26 mouse cellular contexts compared by ENCODE assay signal in the genomic region with DNA sequence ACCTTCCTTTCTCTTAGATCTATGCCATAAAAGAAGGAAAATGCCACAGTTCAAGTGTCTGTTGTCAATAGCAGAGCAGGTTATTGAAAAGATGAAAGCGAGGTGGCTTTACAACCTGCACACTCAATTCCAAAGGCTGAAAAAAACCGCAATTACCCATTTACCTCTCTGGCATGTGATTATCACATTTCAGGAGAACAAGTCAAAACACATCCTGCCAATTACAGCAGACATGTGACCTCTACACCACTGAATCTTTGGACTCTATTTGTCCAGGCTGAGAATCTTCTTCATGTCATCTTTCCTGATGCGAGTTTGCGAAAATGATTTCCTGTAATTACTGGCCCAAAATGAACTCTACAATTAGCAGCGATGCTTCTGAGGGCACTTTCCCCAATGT.
DNase-seq lines count a peak whose midpoint lies in the region; ATAC-seq and TF ChIP-seq lines count a peak whose summit lies in the region.
"Had no signal": no experiment of that assay in that cellular context is flagged by ENCODE, and none has a peak within 500 bp of the region (broad histone marks: within the 10 kb centered on the region; RNA-seq: fewer than 3 reads in every experiment).

No protein-coding gene starts in this region.

- 59% methylated on average over 5 of the region's 5 CpGs for WGBS in forebrain, embryonic 13.5 days
- WGBS in forebrain, embryonic 10.5 days, result 83% methylated on average over 5 of the region's 5 CpGs
- WGBS in liver, adult 2 months, result 45% methylated on average over 5 of the region's 5 CpGs

- no peak overlapping the region for H3K9ac ChIP-seq in forebrain, embryonic 13.5 days
- H3K9ac ChIP-seq in liver, adult 2 months (ENCODE audit: low read depth, low read length), result no peak overlapping the region
- H3K9ac ChIP-seq: heart, embryonic 15.5 days; hindbrain, embryonic 15.5 days; lung, embryonic 15.5 days; midbrain, embryonic 12.5 days had no signal

- H3K4me1 ChIP-seq in forebrain, embryonic 13.5 days, result peaks cover 26% of the 10 kb centered on the region
- H3K4me1 ChIP-seq in forebrain, embryonic 10.5 days, result peaks cover 21% of the 10 kb centered on the region
- no peaks in the 10 kb centered on the region; the same call in 1 of the 2 replicates for H3K4me1 ChIP-seq in liver, adult 2 months (ENCODE audit: control insufficient read depth, insufficient read depth, low read length)
- H3K4me1 ChIP-seq: heart, embryonic 15.5 days; lung, embryonic 15.5 days had no signal

- no peak for TF ChIP-seq POLR2A in liver, adult 2 months (IDR thresholded peaks at IDR 0.05; ENCODE audit: extremely low read depth, insufficient read depth, low read length)
- no peak for TF ChIP-seq POLR2A in brain, embryonic 14.5 days (IDR thresholded peaks at IDR 0.05; ENCODE audit: borderline replicate concordance, extremely low read depth, insufficient read depth, insufficient read length, poor library complexity, severe bottlenecking)

- TF ChIP-seq CTCF in liver, adult 2 months (IDR thresholded peaks at IDR 0.05; ENCODE audit: low read depth, low read length), result no peak
- TF ChIP-seq CTCF in brain, embryonic 14.5 days (IDR thresholded peaks at IDR 0.05; ENCODE audit: borderline replicate concordance, extremely low read depth, insufficient read depth, insufficient read length), result no peak

- H3K9me3 ChIP-seq in forebrain, embryonic 13.5 days (replicated peaks), result no peaks in the 10 kb centered on the region
- no peaks in the 10 kb centered on the region for H3K9me3 ChIP-seq in forebrain, embryonic 10.5 days
- H3K9me3 ChIP-seq: heart, embryonic 15.5 days; hindbrain, embryonic 15.5 days; lung, embryonic 15.5 days; midbrain, embryonic 12.5 days had no signal

- H3K4me2 ChIP-seq in forebrain, embryonic 13.5 days, result no peak overlapping the region
- H3K4me2 ChIP-seq: heart, embryonic 15.5 days; hindbrain, embryonic 15.5 days; liver, embryonic 11.5 days; lung, embryonic 15.5 days; midbrain, embryonic 12.5 days had no signal

- no peaks in the 10 kb centered on the region for H3K79me2 ChIP-seq in liver, adult 2 months (ENCODE audit: control insufficient read depth, insufficient read depth, low read length)

- no peak overlapping the region for H3K4me3 ChIP-seq in forebrain, embryonic 13.5 days
- no peak overlapping the region for H3K4me3 ChIP-seq in forebrain, embryonic 10.5 days
- no peak overlapping the region for H3K4me3 ChIP-seq in liver, adult 2 months (ENCODE audit: insufficient read depth, low read depth, low read length)
- H3K4me3 ChIP-seq: erythroblast, embryonic 14.5 days; heart, embryonic 15.5 days; hindbrain, embryonic 15.5 days; lung, embryonic 15.5 days; midbrain, embryonic 12.5 days; myocyte had no signal

- peaks cover 12% of the 10 kb centered on the region for H3K27me3 ChIP-seq in forebrain, embryonic 13.5 days
- H3K27me3 ChIP-seq in forebrain, embryonic 10.5 days (ENCODE audit: poor library complexity, severe bottlenecking), result peaks cover 23% of the 10 kb centered on the region
- no peaks in the 10 kb centered on the region for H3K27me3 ChIP-seq in liver, adult 2 months (ENCODE audit: control insufficient read depth, insufficient read depth, low read length)
- H3K27me3 ChIP-seq: heart, embryonic 15.5 days; hindbrain, embryonic 15.5 days; lung, embryonic 15.5 days; midbrain, embryonic 12.5 days; Patski had no signal

- H3K36me3 ChIP-seq in forebrain, embryonic 13.5 days (ENCODE audit: poor library complexity, severe bottlenecking), result no peaks in the 10 kb centered on the region
- H3K36me3 ChIP-seq in forebrain, embryonic 10.5 days (replicated peaks), result no peaks in the 10 kb centered on the region
- H3K36me3 ChIP-seq in liver, adult 2 months (ENCODE audit: control insufficient read depth, insufficient read depth, low read length), result no peaks in the 10 kb centered on the region
- H3K36me3 ChIP-seq: heart, embryonic 15.5 days; hindbrain, embryonic 15.5 days; lung, embryonic 15.5 days; midbrain, embryonic 12.5 days had no signal

- H3K27ac ChIP-seq in forebrain, embryonic 13.5 days, result peak overlapping the region; percentile 35
- H3K27ac ChIP-seq in forebrain, embryonic 10.5 days, result no peak overlapping the region
- no peak overlapping the region for H3K27ac ChIP-seq in liver, adult 2 months (replicated peaks; ENCODE audit: insufficient read depth, low read depth, low read length)
- H3K27ac ChIP-seq: heart, embryonic 15.5 days; lung, embryonic 15.5 days; midbrain, embryonic 12.5 days had no signal

- no peak for DNase-seq in forebrain, embryonic 10.5 days (ENCODE audit: extremely low spot score, low spot score)
- peak; percentile 9 for DNase-seq in kidney, adult 11 months
- DNase-seq in kidney, postnatal 14 days, result no peak
- peak; percentile 87 for DNase-seq in liver, adult 2 months (ENCODE audit: extremely low read depth, low read depth, low spot score)
- DNase-seq in liver, result no peak
- peak; percentile 41 for DNase-seq in brain, embryonic 14.5 days (ENCODE audit: low read depth)
- DNase-seq in right cerebral cortex, postnatal 4 days, result no peak
- DNase-seq: adrenal gland, postnatal 10 days; cerebellum, adult 11 months; cerebellum, adult 9-10 months; cerebellum, postnatal 36 days; embryo, embryonic 11 days; gastrocnemius, postnatal 10 days; layer of hippocampus, adult 9-11 months; thymus, postnatal 4 days had no signal

- ATAC-seq in forebrain, embryonic 13.5 days, result no peak
- ATAC-seq: forebrain, embryonic 16.5 days; inflammation-experienced regulatory T-cells, adult 6 months had no signal

Comparison
In these comparisons a context has a peak if more than half of its experiments do, and no peak if none do; other contexts are left out.
1. DNase-seq: peak in kidney, adult 11 months (single experiment), liver, adult 2 months (single experiment) and brain, embryonic 14.5 days (single experiment); none in forebrain, embryonic 10.5 days (single experiment), kidney, postnatal 14 days (single experiment), liver (single experiment) and right cerebral cortex, postnatal 4 days (single experiment).